In the genomic region with DNA sequence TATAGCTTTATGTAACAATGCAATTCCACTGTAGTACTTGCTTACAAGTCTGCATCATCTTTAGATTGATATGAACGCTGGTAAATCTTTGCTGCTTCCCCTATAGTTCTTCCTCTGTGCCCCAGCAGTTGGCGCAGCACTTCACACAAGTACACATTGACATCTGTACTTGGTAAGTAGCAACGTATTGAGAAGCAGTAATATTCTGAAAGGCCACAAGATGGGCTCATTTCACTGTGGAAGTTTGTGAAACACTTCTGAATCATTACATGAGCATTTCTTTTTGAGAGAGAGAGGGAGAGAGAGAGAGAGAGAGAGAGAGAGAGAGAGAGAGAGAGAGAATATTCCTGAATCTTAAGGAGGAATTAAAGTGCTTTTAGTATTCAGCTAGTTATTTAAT, we compare ENCODE assay signal across 8 mouse cellular contexts. TPM values are rescaled to one million over a fixed set of nuclear protein-coding genes. Genes with fewer than 3 reads are reported as not detected.
DNase-seq lines count a peak whose midpoint lies in the region; ATAC-seq lines count a peak whose summit lies in the region.

No protein-coding gene starts in this region.

- peak overlapping the region; percentile 62 for H3K4me3 ChIP-seq in megakaryocyte, embryonic 14.5 days (replicated peaks)

- peak; percentile 23 for DNase-seq in cerebellum, adult 9-10 months
- DNase-seq in cerebellum, postnatal 4 days (ENCODE audit: low spot score in 2 of 2) = no peak
- peak; percentile 14 for DNase-seq in embryo, embryonic 11.5 days (ENCODE audit: low read depth, low spot score)
- peak; percentile 59 for DNase-seq in layer of hippocampus, adult 9-11 months
- peak; percentile 70 for DNase-seq in splenic B cell, adult 2 months (ENCODE audit: low read depth, low spot score)
- DNase-seq in urinary bladder, adult 18-20 months (ENCODE audit: low spot score in 2 of 2) = no peak

- ATAC-seq in megakaryocyte, adult 5-6 weeks (ENCODE audit: poor library complexity, severe bottlenecking) = no peak

- H3K4me1 ChIP-seq in megakaryocyte, embryonic 14.5 days = peaks cover 48% of the 10 kb centered on the region

- H3K36me3 ChIP-seq in megakaryocyte, embryonic 14.5 days (replicated peaks; ENCODE audit: low read length) = peaks cover 4% of the 10 kb centered on the region
- H3K36me3 ChIP-seq in splenic B cell, adult 2 months (ENCODE audit: control insufficient read depth, insufficient read depth, low read length, poor library complexity, severe bottlenecking) = no peaks in the 10 kb centered on the region

- H3K9me3 ChIP-seq in megakaryocyte, embryonic 14.5 days = 0 out of 2 replicates have a peak, but pooled peaks cover 1% of the 10 kb centered on the region

- H3K27me3 ChIP-seq in megakaryocyte, embryonic 14.5 days (replicated peaks) = no peaks in the 10 kb centered on the region
- H3K27me3 ChIP-seq in splenic B cell, adult 2 months (ENCODE audit: control insufficient read depth, insufficient read depth, low read length, poor library complexity, severe bottlenecking) = no peaks in the 10 kb centered on the region

RNA-seq across cellular contexts. Expression of a gene that starts 47.2 kb away (rescaled TPM):
- polyA plus RNA-seq in megakaryocyte, embryonic 14.5 days (2012; ENCODE audit: insufficient read depth, low replicate concordance) = 6.3 and 7.1 TPM in 2 replicates
- 30.0 and 32.1 TPM in 2 replicates for total RNA-seq in megakaryocyte, adult 5-6 weeks (2015)
- 31.2 and 34.1 TPM in 2 replicates for total RNA-seq in megakaryocyte, adult 5-6 weeks (2017)

Comparison
In these comparisons a context has a peak if more than half of its experiments do, and no peak if none do; other contexts are left out.
1. DNase-seq: peak in cerebellum, adult 9-10 months (single experiment), embryo, embryonic 11.5 days (single experiment), layer of hippocampus, adult 9-11 months (single experiment) and splenic B cell, adult 2 months (single experiment); none in cerebellum, postnatal 4 days (0 of 2) and urinary bladder, adult 18-20 months (0 of 2).